Mouse (Mus musculus) 416B (cell line): ENCODE results near the gene Atp8a1.

Source experiments
- DNase-seq: peaks from one replicate; pipeline ENCODE4 v3.0.0; 2011; ENCODE audit warnings: low read depth

Gene Atp8a1

DNA sequence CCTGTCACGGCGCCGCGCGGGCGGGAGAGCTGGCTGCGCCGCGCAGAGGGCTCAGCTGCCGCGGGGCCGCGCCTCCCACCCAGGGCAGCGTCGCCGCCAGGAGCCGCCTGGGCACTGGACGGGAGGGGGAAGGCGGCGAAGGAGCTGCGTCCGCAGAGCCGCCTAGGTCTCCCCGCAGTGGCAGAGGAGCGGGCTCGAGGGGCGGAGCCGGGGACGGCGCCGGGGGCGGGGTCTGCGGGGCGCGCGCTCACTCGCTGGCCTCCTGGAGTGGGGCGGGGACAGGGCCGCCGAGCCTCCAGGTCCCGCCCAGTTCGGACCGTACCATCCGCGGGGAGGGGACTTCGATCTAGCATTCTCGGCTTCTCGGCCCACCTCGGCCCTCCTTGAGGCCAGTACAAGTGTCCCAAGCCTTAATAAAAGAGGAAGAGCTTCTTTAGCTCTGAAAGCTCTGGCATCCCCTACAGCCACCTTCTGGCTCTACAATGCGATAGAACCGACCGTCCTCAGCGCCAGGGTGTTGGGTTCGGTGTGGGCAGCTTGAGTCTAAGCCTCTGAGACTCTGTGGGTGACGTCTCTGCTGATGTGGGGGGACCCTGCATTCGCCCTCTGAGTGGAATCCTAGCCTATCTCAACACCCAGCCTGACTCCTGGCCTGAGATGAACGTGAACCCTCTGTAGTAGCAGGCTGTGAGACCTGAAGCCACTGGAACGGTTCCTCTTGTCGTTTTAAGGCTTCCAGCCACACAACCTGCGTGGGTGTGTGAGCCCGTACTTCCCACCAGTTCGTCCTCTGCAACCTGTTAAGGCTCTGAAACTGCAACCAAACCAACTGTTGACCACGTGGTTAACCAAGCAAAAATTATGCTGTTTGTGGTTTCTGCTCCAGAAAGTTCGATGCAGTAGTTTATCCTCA is at the start of gene Atp8a1:
Gene Atp8a1, minus strand, starts transcription at position 182 of the 913 bp plus-strand sequence.
- peak; percentile 99 for DNase-seq

DNA sequence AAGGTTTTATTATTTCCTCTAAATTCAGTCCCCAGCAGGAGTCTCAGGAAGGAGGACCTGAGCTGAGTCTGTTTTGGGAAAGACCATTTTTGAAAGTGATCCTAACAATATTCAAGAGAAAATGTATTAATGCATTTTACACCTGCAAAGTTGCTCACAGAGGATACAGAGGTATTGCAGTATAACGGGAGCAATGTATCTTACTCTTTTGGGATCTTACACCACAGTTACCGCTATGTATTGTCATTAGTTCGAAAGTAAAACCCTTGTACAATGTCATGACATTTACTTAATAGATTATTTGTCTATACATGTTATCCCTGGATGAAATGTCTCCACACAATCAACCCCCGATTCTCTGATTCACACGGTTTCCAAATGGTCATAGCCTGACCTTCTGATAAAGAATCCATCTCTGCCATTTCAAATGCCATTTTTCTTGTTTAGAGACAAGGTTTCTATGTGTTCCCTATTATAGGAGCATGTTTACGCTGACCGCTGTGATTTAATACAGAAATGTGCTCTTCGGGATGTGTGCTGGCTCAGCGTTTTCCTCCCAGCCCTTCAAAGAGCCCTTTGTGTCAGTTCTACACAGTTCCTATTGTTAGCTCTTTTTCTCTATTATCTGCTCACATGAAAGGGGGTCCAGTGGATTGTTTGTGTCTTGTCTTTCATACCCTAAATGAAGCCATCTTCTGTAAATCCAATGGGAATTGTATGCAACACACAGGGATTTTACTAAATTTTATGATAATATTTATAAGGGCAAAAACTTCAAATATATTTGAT is 37.4 kb upstream of the Atp8a1 start:
- DNase-seq = no peak

- DNase-seq = peak; percentile 41
Observed at GRCm38 (mm10) chr5:67883564-67884171, 36.4 kb upstream of the Atp8a1 start.

DNA sequence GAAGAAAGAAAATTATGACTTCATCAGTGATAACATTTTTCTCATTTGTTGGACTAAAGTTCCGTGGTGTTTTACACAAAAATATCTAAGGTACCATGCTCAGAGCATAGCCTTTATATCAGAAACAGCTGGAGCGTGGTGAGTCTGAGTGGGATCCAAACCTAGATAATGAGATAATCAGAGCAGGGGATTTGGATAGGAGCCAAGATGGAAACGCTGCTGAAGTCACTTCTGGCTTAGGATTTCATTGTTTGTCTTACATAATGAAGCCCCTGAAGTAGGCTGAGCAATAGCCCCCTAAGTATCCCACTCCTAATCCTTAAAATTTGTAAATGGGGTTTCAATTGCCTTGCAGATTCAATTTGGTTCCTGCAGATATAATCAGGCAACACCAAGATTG is 24.2 kb upstream of the Atp8a1 start:
- DNase-seq = peak; percentile 51

DNA sequence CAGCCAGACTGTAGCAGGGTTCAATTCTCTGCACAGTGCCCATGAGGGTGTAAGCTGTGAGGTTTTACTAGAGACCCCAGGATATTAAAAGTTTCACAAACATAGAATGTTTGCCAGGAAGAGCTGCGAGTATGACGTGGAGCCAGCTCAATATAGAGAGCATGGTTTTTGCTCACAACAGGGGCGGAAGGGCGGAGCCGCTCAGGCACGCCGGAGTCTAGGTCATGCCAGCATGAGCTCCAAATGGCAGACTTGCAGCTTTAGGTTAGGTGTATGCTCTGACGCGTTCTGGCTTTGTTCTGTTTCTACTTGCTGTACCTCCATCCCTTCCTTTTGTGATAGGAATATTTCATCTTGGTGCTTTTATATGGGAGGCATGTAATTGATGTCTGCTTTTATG is 19.0 kb upstream of the Atp8a1 start:
- DNase-seq = no peak

DNA sequence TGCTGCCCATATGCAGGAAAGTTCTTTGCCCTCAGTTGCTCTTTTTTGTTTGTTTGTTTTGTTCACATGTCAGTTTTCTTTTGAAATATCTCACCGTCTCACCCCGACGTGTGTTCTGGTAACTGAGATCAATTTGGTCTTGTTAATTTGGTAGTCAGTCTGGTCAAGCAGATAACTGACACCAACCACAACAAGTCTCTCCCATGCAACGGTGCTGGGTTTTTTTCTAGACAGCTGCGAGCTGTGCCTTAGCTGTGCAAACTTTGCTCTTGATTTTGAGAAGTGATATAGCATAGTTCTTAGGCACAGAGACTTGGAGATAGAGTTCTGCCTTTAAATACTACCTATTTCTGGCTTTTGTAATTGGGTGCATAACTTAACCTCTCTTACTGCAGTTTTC is 18.4 kb upstream of the Atp8a1 start:
- DNase-seq = no peak

DNA sequence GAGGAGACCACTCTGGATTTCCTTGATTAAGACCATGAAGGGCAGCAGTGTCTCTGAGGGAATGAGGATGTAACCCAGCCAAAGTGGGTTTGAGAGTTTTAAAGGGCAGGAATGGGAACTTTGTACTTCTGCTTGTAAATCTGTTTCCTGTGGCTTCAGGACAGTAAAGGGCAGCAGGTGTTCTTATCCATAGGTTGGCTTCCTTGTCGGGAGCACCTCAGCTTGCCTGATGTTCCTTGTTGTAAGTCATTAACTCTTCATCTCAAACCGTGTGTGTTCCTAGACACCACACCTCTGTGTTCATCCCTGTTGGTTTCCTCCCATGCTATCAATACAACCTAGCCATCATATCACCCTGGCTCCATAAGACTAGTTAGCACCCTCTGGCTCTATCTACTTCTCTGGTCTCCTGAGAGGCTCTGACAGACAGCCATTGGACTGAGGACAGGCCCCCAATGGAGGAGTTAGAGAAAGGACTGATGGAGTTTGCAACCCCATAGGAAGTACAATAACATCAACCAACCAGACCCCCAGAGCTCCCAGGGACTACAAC is 17.4 kb upstream of the Atp8a1 start:
- no peak for DNase-seq

DNA sequence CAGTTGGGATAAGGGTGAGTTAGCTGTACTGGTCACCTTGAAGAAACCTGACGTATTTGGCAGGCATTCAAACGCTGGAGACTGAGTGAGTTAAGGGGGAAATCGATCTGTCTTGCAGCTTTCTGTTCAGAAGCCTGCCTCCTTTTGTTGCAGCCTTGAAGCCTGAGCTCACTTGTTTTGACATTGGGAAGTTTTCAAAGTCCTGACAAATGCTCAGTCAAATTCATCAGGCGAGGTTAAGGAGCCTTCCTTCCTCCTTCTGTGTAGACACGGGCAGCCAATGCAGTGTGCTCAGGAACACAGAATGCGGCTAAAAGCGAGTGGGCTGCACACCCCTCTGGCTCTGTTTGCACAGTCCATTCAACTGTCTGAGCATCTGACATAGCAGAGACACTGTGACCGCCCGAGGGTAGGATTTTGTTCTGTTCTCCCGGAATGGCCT is 16.7 kb upstream of the Atp8a1 start:
- DNase-seq = no peak

GRCm38 (mm10) chr5:67854963-67855606 is 7.9 kb upstream of the Atp8a1 start:
- DNase-seq = no peak

DNA sequence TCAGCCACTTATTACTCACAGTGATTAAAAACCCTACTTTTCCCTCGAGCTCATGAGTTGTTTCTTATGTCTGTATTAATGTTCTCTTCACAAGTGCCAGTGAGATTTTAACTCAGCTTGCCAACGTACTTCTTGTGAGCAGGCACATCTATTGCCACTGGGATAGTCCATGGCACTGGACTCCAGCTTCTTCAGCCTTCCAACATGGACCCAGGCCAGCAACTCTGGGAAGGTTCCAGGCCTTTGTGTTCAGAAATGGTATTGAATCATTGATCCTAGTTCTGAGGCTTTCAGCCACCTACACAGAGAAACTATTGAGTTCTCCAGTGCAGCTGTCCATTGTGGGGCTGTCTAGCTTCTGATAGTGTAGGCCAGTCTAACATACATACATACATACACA is 5.6 kb upstream of the Atp8a1 start:
- DNase-seq = no peak

DNA sequence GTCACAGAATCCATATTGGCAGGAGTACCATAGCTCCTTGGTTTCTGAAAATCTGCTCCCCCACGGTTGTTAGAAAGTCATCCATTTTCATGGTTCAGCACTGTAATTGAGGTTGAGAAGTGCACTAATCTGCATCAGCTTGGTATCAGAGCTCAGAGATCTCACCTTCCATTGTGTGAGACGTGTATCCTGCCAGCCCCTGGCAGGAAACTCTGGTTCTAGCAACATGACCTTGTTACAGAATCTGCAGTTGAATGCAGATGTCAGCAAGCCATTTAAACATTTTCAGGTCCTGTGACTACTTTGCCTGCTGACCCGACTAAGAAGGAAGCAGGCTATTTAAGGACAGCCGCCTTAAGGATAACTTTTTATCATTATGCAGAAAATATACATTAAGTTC is 2.2 kb upstream of the Atp8a1 start:
- DNase-seq = no peak

GRCm38 (mm10) chr5:67848511-67849014 is 1.3 kb upstream of the Atp8a1 start:
- no peak for DNase-seq

GRCm38 (mm10) chr5:67846361-67847224 is 641 bp downstream of the Atp8a1 start:
- peak; percentile 87 for DNase-seq

DNA sequence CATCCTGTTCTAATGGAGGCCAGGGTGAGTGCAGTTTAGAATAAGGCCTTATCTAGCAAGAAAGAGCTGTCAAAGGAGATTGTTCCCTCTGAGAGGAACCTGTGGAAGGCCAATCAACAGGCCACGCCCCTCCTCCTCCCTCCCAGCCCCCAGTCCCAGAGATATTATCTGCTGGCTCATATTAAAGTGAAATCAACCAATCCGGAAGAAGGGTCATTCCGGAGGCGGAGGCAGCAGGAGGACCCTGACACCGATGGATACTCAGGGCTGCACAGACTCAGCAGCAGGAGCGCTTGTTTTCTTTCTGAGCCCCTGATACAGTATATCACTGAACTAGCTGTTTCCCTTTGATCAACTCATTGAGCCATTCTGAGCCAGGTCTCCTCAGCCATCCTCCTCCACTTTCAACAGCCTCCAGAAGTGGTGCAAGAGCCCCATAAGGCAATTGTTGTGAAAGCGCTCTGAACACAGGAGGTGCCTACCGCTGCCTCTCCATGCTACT is 2.0 kb downstream of the Atp8a1 start:
- DNase-seq = peak; percentile 95

DNA sequence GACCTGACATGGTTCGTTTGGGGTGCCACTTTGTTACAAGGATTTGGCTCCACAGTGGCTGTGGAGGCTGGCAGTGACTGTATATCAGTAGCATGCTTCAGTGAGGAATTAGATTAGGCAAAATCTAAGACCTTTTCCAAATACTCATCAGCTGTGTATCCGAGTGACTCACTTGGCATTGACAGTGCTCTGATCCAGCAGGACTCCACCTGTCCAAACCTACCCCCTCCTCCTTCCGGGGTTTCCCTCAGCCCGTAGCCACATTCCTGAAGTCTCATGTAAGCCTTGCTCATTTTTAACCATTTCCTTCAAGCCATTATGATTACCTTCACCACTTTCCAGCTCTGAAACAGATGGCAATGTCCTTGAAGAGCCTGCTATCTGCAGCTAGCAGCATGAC is 3.2 kb downstream of the Atp8a1 start:
- no peak for DNase-seq

DNA sequence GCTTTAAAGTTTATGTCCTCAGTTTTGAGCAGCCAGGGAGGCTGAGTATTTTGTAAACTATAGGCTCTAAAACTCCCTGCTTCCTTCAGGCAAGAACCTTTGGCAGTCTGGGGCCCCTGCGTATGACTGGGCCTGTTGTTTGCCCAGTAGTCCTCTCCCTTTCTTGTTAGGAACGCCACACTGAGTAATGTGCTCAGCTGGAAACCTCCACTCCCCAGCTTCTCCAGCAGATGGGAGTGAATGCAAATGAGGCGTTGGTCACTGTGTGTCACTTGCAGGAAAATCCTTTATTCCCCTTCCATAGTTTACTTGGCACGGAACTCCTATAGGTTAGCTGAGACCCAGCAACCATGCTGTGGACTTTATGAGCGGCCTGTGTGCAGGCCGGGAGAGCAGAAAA is 4.9 kb downstream of the Atp8a1 start:
- no peak for DNase-seq

- no peak for DNase-seq
Observed at GRCm38 (mm10) chr5:67833841-67834240, 13.4 kb downstream of the Atp8a1 start.

DNA sequence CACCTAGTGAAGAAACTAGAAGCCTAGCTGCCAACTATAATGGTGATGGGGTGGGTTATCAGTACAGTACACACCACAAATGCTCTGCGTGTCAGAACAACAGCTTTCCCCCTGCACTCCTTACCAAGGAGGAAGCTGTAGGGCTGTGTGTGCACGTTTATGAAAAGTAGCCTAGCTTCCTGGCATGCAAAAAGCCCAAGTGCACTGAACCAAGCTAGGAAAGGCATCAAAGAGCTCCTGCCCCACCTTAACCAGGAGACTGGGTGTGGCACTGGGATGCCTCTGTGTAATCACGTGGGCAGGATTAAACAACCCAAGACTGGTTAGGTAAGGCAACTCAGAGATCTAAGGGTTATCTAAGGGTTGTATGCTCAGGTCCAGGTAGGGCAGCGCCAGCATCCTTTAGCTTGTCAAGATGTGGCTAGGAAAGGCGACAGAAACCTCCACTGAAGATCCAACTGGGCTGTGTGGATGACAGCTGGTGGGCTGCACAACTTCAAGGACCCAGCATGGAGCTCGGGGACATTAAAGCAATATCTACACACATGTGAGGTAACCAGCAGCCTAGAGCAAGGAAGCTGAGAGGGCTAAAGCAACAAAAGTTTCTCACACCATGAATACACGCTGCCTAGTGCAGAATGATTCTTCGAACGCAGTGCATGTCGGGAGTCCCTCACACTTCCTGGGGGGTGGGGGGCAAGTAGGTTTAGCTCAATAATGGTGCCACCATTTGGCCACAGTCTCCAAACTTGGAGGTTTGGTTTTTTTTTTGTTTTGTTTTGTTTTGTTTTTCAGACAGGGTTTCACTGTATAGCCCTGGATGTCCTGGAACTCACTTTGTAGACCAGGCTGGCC is 15.7 kb downstream of the Atp8a1 start:
- peak; percentile 53 for DNase-seq

DNA sequence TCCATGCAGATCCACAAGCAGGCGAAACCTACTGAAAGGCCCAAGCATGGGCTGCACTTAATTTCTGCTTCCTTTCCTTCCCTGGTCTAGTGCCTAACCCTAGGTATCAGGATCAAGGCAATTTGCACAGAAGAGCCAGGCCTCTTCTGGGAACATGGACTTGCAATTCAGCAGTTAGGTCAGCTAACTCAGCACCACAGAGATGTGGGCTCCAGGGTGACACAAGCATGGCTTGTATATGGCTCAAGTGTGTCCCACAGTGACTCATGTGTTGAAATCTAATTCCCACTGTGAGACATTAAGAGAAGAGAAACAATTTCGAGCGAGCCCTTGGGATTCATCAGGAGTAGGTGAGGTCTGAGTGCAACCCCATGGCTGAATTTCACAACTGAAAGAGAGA is 18.9 kb downstream of the Atp8a1 start:
- peak; percentile 55 for DNase-seq
